Mouse (Mus musculus): ENCODE data around the gene Batf. TPM values are rescaled to one million over a fixed set of nuclear protein-coding genes. Genes with fewer than 3 reads are reported as not detected.
A peak's percentile ranks its signal among the peaks of the same experiment; 100 is the strongest.

Batf gene
- polyA plus RNA-seq, 1 experiment from 2014 or later = 18.2 TPM

DNA sequence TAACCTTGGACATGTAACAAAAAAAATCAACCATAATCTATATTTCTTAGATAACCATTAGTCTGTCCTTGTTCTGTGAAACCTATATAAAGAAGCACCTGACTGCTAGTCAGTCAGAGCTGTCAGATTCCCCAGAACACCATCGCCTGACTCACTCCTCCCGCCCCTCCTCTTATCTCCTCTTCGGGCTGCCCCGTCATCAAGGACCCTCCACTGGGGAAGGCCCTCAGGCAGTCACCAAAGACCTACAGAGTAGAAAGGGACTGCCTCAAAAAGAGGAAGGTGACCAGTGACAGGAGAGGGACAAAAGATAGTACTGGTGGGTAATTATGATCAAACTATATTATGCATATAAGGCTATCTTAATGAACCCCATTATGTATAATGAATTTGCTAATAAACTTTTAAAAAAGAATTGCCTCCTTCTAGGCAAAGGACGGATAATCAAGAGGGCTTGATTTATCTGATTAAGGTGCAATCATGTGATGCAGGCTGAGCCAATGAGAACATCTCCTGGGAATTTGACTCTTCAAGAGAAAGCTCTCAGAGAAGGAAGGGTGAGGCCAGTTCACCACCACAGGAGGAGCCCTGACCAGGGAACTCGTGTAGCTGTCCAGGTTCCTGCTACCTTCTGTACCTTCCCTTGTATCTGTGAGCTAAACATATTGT, 40.4 kb downstream of the Batf start:
- DNase-seq (ENCODE audit: low spot score) = no peak

DNA sequence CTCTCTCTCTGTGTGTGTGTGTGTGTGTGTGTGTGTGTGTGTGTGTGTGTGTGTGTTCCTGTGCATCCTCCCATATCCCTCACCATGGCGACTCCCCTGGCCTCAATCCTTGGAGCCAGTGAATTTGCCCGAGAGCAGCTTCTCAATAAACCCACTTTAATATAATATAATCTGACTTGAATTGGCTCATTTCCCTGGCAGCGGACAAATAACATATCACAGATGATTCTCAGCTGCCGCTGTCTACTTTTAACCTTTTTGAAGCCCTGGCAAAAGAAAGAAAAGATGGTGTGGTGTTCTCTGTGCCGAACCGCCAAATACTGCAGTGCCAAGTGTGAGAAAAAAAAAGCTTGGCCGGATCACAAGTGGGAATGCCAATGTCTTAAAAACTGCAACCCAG, 41.7 kb downstream of the Batf start:
- DNase-seq (ENCODE audit: low spot score) = no peak

DNA sequence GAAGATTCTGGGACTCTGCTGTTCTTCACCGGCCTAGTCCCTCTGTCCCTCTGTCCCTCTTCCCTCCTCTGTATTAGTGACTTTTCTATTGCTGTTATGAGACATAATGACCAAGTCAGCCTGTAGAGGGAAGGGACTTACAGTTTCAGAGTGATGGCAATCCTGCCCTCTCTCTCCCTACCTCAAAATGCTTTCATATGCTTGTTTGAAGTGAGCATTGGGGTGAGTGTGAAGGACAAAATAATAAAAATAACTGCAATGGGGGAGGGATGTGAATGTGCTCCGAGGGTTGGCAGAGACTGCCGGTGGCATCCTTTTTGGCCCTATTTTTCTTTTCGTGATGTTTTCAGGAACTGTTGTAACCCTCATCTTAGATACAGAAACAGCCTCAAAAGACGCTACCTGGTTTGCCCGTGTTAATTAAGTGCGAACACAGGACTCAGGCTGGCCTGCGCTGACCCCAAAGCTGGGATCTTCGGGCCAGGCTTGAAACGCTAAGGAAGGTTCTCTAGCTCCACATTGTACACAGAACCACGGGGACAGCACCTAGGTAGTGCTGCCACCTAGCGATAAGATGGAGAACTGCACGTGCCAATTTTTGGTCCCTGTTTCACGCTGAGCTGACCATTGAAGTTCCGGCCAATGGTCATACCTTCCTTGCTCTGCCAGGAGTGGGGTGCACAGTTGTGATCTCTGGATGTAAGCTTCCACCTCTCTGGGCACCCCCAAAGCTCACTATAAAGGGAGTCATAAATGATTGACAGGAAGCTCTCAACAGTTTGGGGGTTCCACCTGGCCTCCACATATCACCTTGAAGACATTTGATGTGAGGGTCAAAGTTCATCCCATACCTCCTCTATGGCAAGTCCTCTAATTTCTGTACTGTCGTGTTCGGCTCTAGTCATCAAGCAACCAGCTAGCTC, 42.8 kb downstream of the Batf start:
- peak; percentile 45 for DNase-seq (ENCODE audit: low spot score)

DNA sequence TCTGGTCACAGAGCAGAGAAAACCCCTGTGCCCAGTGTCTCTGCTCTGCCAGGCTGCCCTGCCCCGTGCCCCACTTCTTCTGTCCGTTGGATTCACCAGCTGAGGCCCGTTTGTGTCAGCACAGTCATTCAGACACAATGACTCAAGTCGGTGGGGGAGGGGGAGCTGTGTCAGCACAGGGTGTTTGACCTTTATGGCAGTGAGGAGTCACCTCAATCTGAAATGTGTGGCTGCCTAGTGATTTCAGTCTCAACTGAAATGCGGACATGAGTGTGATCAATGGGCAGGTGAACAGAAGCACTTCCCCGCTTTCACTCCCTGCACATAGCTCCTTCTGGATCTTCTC, 43.4 kb downstream of the Batf start:
- DNase-seq (ENCODE audit: low spot score) = no peak

DNA sequence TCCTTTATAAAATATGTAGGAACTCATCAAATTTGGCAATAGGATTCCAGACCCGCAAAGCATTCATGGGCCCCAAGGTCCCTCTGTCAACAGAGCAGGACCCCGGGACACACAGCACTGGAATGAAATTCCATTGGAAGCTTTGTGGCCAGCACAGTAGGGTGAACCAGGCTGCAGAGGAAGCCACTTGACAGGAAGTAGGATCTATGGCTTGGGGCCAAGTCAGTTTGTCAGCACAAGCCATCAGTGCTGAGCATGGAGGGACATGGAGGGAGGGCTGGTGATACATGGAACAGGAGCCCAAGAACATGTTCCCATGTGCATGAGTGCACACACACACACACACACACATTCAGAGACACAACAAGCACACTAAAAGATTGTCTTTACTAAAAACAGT, 49.7 kb downstream of the Batf start:
- DNase-seq (ENCODE audit: low spot score) = no peak

DNA sequence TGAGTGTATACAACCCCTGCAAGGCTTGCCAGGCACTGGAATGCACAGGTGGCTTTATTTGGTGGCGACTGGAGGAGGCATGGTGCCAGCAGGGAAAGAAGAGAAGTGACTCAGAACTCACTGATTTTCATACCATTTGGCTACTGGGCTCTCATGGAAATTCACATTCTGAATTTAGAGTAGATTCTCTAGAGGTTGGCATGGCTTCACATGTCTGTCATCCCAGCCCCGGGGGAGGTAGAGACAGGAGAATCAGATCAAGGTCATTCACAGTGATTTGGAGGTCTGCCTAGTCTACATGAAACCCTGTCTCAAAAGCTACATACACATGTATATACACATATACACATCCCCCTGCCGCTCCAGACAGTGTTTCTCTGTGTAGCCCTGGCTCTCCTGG, 50.5 kb downstream of the Batf start:
- no peak for DNase-seq (ENCODE audit: low spot score)

DNA sequence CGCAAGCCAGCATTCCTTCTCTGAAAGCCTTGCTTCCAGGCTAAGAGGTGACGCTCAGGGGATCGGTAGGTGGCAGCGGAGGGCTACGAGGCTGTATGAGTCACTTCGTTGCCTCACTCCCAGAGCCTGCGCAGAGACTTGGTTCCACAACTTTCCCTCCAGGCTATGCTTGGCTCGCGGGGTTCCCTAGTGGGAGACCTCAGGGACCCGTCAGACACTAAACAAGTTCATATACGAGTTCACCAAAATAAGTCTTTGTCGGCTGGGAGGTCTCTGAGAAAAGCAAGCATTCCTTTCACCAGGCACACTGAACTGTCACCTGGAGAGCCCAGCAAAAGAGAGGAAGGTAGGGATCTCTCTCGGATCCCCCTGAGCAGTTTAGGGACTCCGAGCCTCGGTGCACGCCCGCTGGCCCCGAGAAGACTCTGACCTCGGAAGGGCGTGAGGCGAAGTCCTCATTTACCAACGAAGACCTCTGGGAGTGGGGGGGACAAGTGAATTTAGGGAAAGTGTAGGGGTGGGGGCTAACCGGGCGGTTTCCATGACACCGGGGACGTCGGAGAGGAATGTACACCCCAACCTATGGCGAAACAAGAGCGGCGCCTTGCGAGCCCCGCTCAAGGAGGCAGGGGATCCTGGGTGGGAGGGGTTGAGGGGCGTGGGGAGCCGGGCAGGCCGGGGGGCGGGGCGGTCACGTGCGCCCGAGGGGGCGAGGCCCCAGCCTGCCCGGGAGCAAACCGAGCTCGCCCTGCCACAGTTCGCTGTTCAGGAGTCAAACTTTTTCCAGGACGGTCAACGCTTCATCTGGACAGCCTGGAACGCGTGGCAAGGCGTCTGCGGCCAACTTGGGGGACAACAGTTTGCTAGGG, 59.6 kb downstream of the Batf start, which contains the start of gene Flvcr2:
Gene Flvcr2, plus strand, starts transcription at position 713 of the 869 bp plus-strand sequence.
- peak; percentile 76 for DNase-seq (ENCODE audit: low spot score)

DNA sequence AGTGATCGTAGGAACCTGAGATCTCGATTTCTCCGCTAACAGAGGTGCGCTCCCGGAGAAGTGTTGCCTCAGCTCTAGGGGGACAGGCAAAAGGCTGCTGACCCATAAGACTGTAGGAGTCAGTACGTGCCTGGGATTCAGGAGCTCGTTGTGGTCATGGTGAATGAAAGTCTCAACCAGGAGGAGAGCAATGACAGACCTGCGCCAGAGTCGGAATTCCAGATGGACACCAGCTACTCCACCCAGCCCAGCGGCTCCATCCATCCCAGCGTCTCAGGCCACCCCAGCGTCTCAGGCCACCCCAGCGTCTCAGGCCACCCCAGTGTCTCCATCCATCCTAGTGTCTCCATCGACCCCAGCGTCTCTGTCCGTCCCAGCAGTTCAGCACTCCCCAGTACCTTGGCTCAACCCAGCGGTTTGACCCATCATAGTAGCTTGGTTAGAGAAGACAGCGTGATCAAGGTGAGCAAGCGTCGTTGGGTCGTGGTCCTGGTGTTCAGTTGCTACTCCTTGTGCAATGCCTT, 60.3 kb downstream of the Batf start:
- DNase-seq (ENCODE audit: low spot score) = no peak

DNA sequence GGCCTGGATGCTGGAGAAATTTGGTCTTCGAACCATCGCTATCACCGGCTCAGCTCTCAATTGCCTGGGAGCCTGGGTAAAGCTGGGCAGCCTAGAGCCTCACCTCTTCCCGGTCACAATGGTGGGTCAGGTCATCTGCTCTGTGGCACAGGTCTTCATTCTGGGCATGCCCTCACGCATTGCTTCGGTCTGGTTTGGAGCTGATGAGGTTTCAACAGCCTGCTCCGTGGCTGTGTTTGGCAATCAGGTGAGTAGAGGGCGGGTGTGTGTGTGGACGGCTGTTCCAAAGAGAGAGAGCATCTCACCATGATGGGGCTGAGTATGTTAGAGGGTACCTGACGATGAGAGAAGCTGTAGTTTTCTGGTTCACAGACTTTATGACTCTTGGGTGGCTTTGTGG, 60.9 kb downstream of the Batf start:
- no peak for DNase-seq (ENCODE audit: low spot score)

DNA sequence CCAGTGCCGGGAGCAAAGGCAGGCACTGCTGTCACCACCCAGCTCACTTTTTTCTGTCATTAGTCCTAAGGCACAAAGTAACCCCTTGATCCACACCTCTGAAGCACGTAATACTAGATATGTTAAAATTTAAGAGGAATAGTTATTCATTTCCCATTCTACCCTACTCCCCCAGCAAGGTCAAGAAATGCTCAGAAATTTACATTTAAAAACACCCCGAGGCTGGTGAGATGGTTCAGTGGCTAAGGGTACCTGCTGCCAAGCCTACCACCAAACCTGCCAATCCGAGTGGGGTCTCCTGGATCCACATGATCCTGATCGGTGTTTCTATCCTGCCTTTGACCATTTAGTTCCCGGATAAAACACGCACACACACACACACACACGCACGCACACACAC, 63.4 kb downstream of the Batf start:
- DNase-seq (ENCODE audit: low spot score) = no peak

DNA sequence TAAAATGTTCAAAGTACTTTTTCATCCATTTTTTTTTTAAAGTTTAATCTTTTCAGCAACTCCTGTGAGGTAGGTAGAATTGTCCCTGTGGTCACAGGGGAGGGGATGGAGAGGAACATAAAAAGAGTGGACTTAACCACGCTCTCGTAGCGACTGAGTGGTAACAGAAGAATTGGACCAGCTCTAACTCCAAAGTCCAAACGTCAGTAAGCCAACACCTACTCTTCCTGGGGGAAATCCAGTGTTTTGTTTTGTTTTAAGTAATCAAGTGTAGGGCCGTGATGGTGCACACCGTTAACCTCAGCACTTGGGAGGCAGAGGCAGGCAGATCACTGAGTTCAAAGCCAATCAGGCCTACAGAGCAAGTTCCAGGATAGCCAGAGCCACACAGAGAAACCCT, 65.6 kb downstream of the Batf start:
- no peak for DNase-seq (ENCODE audit: low spot score)

DNA sequence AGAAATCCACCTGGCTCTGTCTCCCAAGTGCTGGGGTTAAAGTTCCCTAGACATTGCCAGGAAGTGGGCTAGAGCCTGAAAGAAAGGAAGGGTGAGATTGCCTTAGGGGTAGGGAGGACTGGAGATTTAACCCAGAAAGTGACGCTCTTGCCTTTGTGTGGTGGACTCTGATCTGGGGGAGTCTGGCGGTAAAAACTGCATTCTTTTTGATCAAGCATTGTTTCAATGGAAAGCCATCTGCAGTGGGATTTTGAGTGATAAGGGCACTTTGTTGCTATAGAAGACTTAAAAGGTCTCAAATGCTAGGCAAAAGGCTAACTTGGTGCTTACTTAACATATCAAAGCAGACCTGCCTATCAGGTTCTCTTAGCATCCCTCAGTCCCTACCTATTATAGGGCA, 66.8 kb downstream of the Batf start:
- DNase-seq (ENCODE audit: low spot score) = no peak

DNA sequence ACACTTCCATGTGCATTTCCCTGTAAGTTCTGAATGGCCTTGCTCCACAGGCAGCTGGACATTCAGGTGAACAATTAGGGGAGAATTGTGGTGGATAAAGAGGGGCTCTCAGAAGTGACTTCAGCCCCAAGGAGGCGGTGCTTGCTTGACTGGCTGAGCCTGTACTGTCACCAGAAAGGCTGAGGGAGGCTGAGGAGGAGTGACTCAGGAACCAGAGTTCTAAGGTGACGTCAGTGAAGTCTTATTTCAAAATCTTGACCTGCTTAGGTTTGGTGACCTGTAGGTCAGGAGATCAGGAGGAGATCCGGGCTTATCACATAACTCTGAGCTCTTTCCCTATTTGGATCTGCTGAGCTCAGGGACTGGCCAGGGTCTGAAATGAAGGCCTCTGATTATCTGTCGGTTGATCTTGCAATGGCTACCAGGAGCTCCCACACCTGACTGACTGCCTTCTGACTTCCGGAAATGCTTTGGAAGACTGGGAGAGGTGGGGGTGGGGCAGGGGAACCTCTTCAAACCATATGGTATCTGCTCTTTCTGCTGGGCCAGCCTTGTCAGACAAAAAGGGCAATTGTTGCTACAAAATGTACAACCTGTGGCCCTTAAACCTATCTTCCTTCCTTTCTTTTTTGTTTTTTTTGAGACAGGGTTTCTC, 68.3 kb downstream of the Batf start:
- no peak for DNase-seq (ENCODE audit: low spot score)

DNA sequence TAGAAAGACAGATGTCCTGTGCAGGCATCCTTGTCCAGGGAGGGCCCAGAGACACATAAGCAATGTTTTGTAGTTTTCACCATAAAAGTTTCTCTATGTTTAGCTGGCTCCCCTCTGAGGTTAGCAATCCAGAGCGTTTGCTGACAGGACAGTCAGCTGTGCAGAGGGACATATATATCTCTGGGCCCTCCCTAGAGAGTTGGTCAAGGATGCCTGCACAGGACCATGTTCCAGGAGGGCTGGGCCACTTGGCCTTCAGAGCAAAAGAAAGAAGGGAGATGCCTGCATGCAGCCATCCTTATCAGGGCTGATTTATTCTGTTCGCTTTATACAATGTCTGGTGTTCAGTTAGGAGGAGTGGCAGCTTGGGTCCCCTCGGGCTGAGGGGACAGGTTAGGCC, 70.0 kb downstream of the Batf start:
- DNase-seq (ENCODE audit: low spot score) = no peak

DNA sequence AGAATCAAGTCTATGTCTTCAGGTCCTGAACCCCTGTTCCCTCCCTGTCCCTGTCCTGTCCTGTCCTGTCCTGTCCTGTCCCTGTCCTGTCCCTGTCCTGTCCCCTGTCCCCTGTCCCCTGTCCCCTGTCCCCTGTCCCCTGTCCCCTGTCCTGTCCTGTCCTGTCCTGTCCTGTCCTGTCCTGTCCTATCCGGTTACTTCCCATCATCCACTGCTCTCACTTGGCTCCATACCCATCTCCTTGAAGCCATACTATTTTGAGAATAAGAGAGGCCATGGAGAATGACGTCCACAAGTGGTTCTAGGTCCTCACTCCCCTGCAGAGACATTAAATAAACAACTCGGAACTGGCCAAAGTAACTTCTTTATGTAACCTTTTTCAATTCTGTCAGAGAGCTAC, 70.6 kb downstream of the Batf start:
- no peak for DNase-seq (ENCODE audit: low spot score)

Small RNA genes lying within 50 kb of the gene (microRNA-seq; reads per million reads assigned to microRNA genes)
- not detected for gene Gm47285 (ENCODE audit: borderline number of aligned reads)

Other genes with a start within 250 kb of the Batf start
- 3.9 and 4.9 TPM in 2 replicates for gene Fos, start 212.8 kb upstream of the Batf start, polyA plus RNA-seq (2015; fragmentation: Nextera tagmentation; extraction: Ambion mirVana)
- 0.34 and 0.57 TPM in 2 replicates for gene Jdp2, start 87.6 kb upstream of the Batf start, polyA plus RNA-seq (2015; fragmentation: Nextera tagmentation; extraction: Ambion mirVana)
- gene Flvcr2, start 59.9 kb downstream of the Batf start, polyA plus RNA-seq (2015; fragmentation: Nextera tagmentation; extraction: Ambion mirVana) = 0.17 and 0.25 TPM in 2 replicates
- 83.8 and 92.9 TPM in 2 replicates for gene Erg28, start 137.9 kb downstream of the Batf start, polyA plus RNA-seq (2015; fragmentation: Nextera tagmentation; extraction: Ambion mirVana)
- gene Ttll5, start 138.0 kb downstream of the Batf start, polyA plus RNA-seq (2015; fragmentation: Nextera tagmentation; extraction: Ambion mirVana) = 8.7 and 10.6 TPM in 2 replicates

Data from thymus, postnatal 0 days (tissue).